Comparison of ENCODE assay signal across 8 mouse cellular contexts in the genomic region with DNA sequence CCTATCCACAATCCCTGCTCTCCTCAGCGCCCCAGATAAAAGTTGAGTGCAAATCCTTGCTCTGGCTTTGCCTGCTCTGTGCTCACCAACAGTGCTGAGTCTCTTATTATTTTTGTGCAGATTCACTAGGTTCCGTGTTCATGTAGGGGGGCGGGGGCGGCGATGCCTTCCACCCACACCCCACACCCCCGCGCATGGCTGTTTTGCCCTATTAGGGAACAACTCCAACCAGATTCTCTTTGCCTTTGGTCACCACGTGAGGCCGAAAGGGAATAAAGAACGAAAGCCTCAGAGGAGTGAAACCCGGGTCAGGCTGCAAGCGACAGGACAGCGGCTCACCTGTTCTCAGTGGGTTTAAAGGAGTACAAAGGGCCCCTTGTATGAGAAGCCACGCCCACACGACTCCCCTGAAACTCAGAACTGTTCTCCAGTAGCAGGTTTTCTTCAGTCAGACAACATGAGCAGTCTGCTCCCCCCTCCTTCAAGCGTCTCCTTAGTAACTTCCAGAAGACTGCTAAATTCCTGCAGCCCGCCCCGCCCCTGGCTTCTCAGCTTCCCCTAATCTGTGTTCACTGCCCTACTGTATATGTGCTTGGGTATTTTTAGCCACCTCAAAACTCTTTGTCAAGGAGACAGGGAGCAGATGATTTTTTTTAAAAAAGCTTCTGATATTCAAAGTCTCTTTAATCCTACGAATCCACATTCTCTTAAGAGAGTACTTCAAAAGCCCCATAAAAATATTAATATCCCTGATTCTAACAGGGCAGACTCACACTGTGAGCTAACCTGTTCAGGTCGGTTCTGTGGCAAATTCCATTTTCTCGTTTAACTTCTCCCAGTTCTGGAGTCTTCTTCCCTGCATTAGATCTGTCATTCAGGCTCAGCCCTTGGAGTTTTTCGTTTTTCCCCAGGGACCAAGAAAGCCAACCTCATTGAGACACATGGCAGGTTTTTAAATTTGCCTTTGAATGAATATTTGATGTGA.
A peak's percentile ranks its signal among the peaks of the same experiment; 100 is the strongest.
DNase-seq lines count a peak whose midpoint lies in the region; ATAC-seq and TF ChIP-seq lines count a peak whose summit lies in the region.

No protein-coding gene starts in this region.

- no peak overlapping the region; the same call in 1 of the 2 replicates for H3K27ac ChIP-seq in heart, adult 2 months
- H3K27ac ChIP-seq in liver, embryonic 14.5 days, result no peak overlapping the region
- no peak overlapping the region for H3K27ac ChIP-seq in neural tube, embryonic 12.5 days

- peak overlapping the region; percentile 49 for H3K4me2 ChIP-seq in liver, embryonic 14.5 days (ENCODE audit: low read depth)
- H3K4me2 ChIP-seq in neural tube, embryonic 12.5 days (replicated peaks), result peak overlapping the region; percentile 53

- TF ChIP-seq EP300 in heart, adult 2 months (IDR thresholded peaks at IDR 0.05; ENCODE audit: insufficient read depth, low read depth, low read length), result no peak
- TF ChIP-seq EP300 in liver, embryonic 14.5 days (IDR thresholded peaks at IDR 0.05; ENCODE audit: low read depth), result no peak

- H3K4me1 ChIP-seq in heart, adult 2 months (ENCODE audit: control insufficient read depth, insufficient read depth, low read length), result no peaks in the 10 kb centered on the region; the same call in 1 of the 2 replicates
- no peaks in the 10 kb centered on the region; a peak in 1 of 4 replicates for H3K4me1 ChIP-seq in liver, embryonic 14.5 days (replicated peaks; ENCODE audit: control insufficient read depth in 2 of 2, insufficient read depth in 2 of 2, low read length in 1 of 2)
- H3K4me1 ChIP-seq in neural tube, embryonic 12.5 days, result peaks cover 7% of the 10 kb centered on the region

- ATAC-seq in liver, embryonic 14.5 days (ENCODE audit: insufficient read depth), result peak; percentile 15; the same call in 1 of the 2 replicates
- ATAC-seq in neural tube, embryonic 12.5 days (ENCODE audit: low FRiP score, low read depth), result peak; percentile 66

- intact Hi-C loops in heart, adult 2 months (cut with DNase I), result no loop called here

- peak; percentile 85 for DNase-seq in NIH3T3 (ENCODE audit: low read depth)
- DNase-seq in embryo, embryonic 10.5 days (ENCODE audit: low spot score), result peak; percentile 83
- DNase-seq in heart, adult 2 months, result peak; percentile 38 to 50
- peak; percentile 47 for DNase-seq in kidney, adult 11 months
- DNase-seq in liver, embryonic 14.5 days (ENCODE audit: low read depth in 3 of 3, low spot score in 3 of 3), result no peak
- DNase-seq in thymus, postnatal 4 days, result peak; percentile 56
- no peak for DNase-seq in c-Kit-positive CD71-positive TER-119-positive erythroid progenitor cells, embryonic 14.5 days (ENCODE audit: low spot score)

- H3K9ac ChIP-seq in heart, adult 2 months (ENCODE audit: low read depth, low read length), result peak overlapping the region; percentile 10
- H3K9ac ChIP-seq in liver, embryonic 14.5 days (replicated peaks), result no peak overlapping the region
- H3K9ac ChIP-seq in neural tube, embryonic 12.5 days, result 0 out of 2 replicates have a peak overlapping the region, but pooled peaks have one; percentile 1

- peak overlapping the region; percentile 14; the same call in 1 of the 2 replicates for H3K4me3 ChIP-seq in heart, adult 2 months
- peak overlapping the region; percentile 8 to 14; a peak in 3 of 4 replicates for H3K4me3 ChIP-seq in liver, embryonic 14.5 days (ENCODE audit: insufficient read depth in 1 of 2, low read depth in 2 of 2, low read length in 2 of 2)
- peak overlapping the region; percentile 5; the same call in 1 of the 2 replicates for H3K4me3 ChIP-seq in neural tube, embryonic 12.5 days

- WGBS in heart, adult 2 months, result 6% methylated on average over 22 of the region's 22 CpGs
- 13% methylated on average over 22 of the region's 22 CpGs for WGBS in liver, embryonic 14.5 days (ENCODE audit: insufficient replicate concordance)
- 14% methylated on average over 22 of the region's 22 CpGs for WGBS in neural tube, embryonic 12.5 days

- peaks cover 2% of the 10 kb centered on the region; the same call in 1 of the 2 replicates for H3K36me3 ChIP-seq in heart, adult 2 months (ENCODE audit: control insufficient read depth, insufficient read depth, low read length)
- H3K36me3 ChIP-seq in liver, embryonic 14.5 days (replicated peaks; ENCODE audit: control insufficient read depth, insufficient read depth, low read depth), result no peaks in the 10 kb centered on the region
- H3K36me3 ChIP-seq in neural tube, embryonic 12.5 days, result no peaks in the 10 kb centered on the region

- H3K9me3 ChIP-seq in liver, embryonic 14.5 days (ENCODE audit: control insufficient read depth, low read length), result no peaks in the 10 kb centered on the region
- no peaks in the 10 kb centered on the region for H3K9me3 ChIP-seq in neural tube, embryonic 12.5 days

- no peaks in the 10 kb centered on the region for H3K79me2 ChIP-seq in heart, adult 2 months (replicated peaks; ENCODE audit: control insufficient read depth, insufficient read depth, low read length)

- TF ChIP-seq POLR2A in heart, adult 2 months (IDR thresholded peaks at IDR 0.05; ENCODE audit: insufficient read depth, low read depth, low read length), result no peak

- no peaks in the 10 kb centered on the region for H3K27me3 ChIP-seq in heart, adult 2 months (ENCODE audit: control insufficient read depth, insufficient read depth, low read length)
- H3K27me3 ChIP-seq in liver, embryonic 14.5 days (ENCODE audit: control insufficient read depth, insufficient read depth, low read length), result peaks cover 6% of the 10 kb centered on the region; the same call in 1 of the 2 replicates
- H3K27me3 ChIP-seq in neural tube, embryonic 12.5 days (replicated peaks), result no peaks in the 10 kb centered on the region

- no peak for TF ChIP-seq CTCF in heart, adult 2 months (IDR thresholded peaks at IDR 0.05)
- no peak for TF ChIP-seq CTCF in liver, embryonic 14.5 days (IDR thresholded peaks at IDR 0.05; ENCODE audit: low read depth)

Comparison
In these comparisons a context has a peak if more than half of its experiments do, and no peak if none do; other contexts are left out.
1. DNase-seq: peak in NIH3T3 (single experiment), embryo, embryonic 10.5 days (single experiment), heart, adult 2 months (2 of 2), kidney, adult 11 months (single experiment) and thymus, postnatal 4 days (single experiment); none in liver, embryonic 14.5 days (0 of 3) and c-Kit-positive CD71-positive TER-119-positive erythroid progenitor cells, embryonic 14.5 days (single experiment).
2. Peak in every context shown above with its lines, with median percentiles within 50 percentile points of each other: H3K4me3 ChIP-seq.